Mouse (Mus musculus): Measurements from ENCODE around the gene Xlr5a.
"Not testable (repeated sequence)": the region's sequence is repeated elsewhere in the genome, so short reads cannot be mapped to it uniquely, and the experiment has no call there.

Gene Xlr5a

GRCm38 (mm10) chrX:73292876-73293275 is at the start of gene Xlr5a, which contains the start of gene Xlr5c:
Gene Xlr5a, minus strand, starts transcription at chrX:73292976.
Gene Xlr5c, minus strand, starts transcription at chrX:73292976.
- DNase-seq: not testable (repeated sequence)

- DNase-seq: peak; percentile 61 to 66
These were observed 49.7 kb upstream of the Xlr5a start, which contains the start of gene Zfp275 for GRCm38 (mm10) chrX:73342483-73342895. Gene Zfp275, plus strand, starts transcription at chrX:73342621.

GRCm38 (mm10) chrX:73342068-73342467 is 49.3 kb upstream of the Xlr5a start:
- no peak for DNase-seq

- no peak for DNase-seq
These were observed 48.7 kb upstream of the Xlr5a start for GRCm38 (mm10) chrX:73341473-73341872.

GRCm38 (mm10) chrX:73336740-73337139 is 44.0 kb upstream of the Xlr5a start, which contains the start of gene Gm45015:
Gene Gm45015, minus strand, starts transcription at chrX:73336840.
- no peak for DNase-seq

- no peak for DNase-seq
These were observed 40.8 kb upstream of the Xlr5a start for GRCm38 (mm10) chrX:73333548-73333947.

- DNase-seq: no peak
These were observed 34.4 kb upstream of the Xlr5a start for GRCm38 (mm10) chrX:73327215-73327614.

- DNase-seq: no peak
These were observed 28.3 kb upstream of the Xlr5a start for GRCm38 (mm10) chrX:73321029-73321428.

- DNase-seq: peak; percentile 5 to 27
These were observed 19.7 kb upstream of the Xlr5a start for GRCm38 (mm10) chrX:73312522-73312921.

GRCm38 (mm10) chrX:73295745-73296144 is 3.0 kb upstream of the Xlr5a start:
- peak; percentile 12 to 64 for DNase-seq

- not testable (repeated sequence) for DNase-seq
These were observed 27.5 kb downstream of the Xlr5a start, which contains the start of gene Xlr3c for GRCm38 (mm10) chrX:73265270-73265669. Gene Xlr3c, minus strand, starts transcription at chrX:73265390.

GRCm38 (mm10) chrX:73262428-73262827 is 30.3 kb downstream of the Xlr5a start:
- not testable (repeated sequence) for DNase-seq

- not testable (repeated sequence) for DNase-seq
These were observed 49.9 kb downstream of the Xlr5a start, which contains the start of gene Xlr4c for GRCm38 (mm10) chrX:73242821-73243325. Gene Xlr4c, minus strand, starts transcription at chrX:73243130.

GRCm38 (mm10) chrX:73229288-73229687 is 63.5 kb downstream of the Xlr5a start:
- DNase-seq: no peak

- peak; percentile 46 to 54 for DNase-seq
These were observed 64.1 kb downstream of the Xlr5a start for GRCm38 (mm10) chrX:73228606-73229214.

GRCm38 (mm10) chrX:73227914-73228605 is 64.7 kb downstream of the Xlr5a start, which contains the start of gene F8a:
Gene F8a, plus strand, starts transcription at chrX:73228291.
- DNase-seq: peak; percentile 68 to 78

GRCm38 (mm10) chrX:73225365-73225764 is 67.4 kb downstream of the Xlr5a start:
- DNase-seq: no peak

GRCm38 (mm10) chrX:73213819-73214564 is 78.8 kb downstream of the Xlr5a start, which contains the start of gene Xlr4b:
Gene Xlr4b, plus strand, starts transcription at chrX:73214333.
- not testable (repeated sequence) for DNase-seq

- DNase-seq: peak; percentile 2 to 12
These were observed 100.8 kb downstream of the Xlr5a start, which contains the start of gene Xlr3b for GRCm38 (mm10) chrX:73191934-73192333. Gene Xlr3b, plus strand, starts transcription at chrX:73192207.

GRCm38 (mm10) chrX:73176889-73177288 is 115.9 kb downstream of the Xlr5a start, which contains the start of gene Spin2d:
Gene Spin2d, minus strand, starts transcription at chrX:73176989.
- not testable (repeated sequence) for DNase-seq

- not testable (repeated sequence) for DNase-seq
These were observed 143.4 kb downstream of the Xlr5a start, which contains the start of gene DXBay18 for GRCm38 (mm10) chrX:73149350-73149749. Gene DXBay18, minus strand, starts transcription at chrX:73149450.

- DNase-seq: not testable (repeated sequence)
These were observed 144.3 kb downstream of the Xlr5a start, which contains the start of gene Xlr5b for GRCm38 (mm10) chrX:73148496-73148895. Gene Xlr5b, plus strand, starts transcription at chrX:73148796.

Measured in kidney, adult 8-10 months (tissue).